Mouse (Mus musculus) lung, embryonic 15.5 days (tissue): Measurements from ENCODE around the gene Ppp2r2c. TPM values are rescaled to one million over a fixed set of nuclear protein-coding genes. Genes with fewer than 3 reads are reported as not detected.

Experiments
- ATAC-seq: fragments of 200-750 bp; cut with Nextera tagmentation; 2 replicates; pipeline ENCODE4 v1.8.0; 2017; ENCODE audit warnings: moderate number of reproducible peaks, borderline replicate concordance; ENCODE audit not compliant: low FRiP score, low TSS enrichment; ENCODE audit errors: extremely low read depth
- H3K27ac ChIP-seq: fragments of 300-500 bp; sonication (generic); 2 replicates; pipeline ENCODE4 v1.5.1; 2015; ENCODE audit warnings: moderate library complexity, mild to moderate bottlenecking, inconsistent platforms
- H3K27me3 ChIP-seq: fragments of 300-500 bp; sonication (generic); 2 replicates; pipeline ENCODE4 v1.6.1; 2015; ENCODE audit warnings: inconsistent platforms
- H3K36me3 ChIP-seq: fragments of 300-500 bp; sonication (generic); 2 replicates; pipeline ENCODE4 v1.6.1; 2015; ENCODE audit warnings: inconsistent platforms
- H3K4me1 ChIP-seq: fragments of 300-500 bp; sonication (generic); 2 replicates; pipeline ENCODE4 v1.6.1; 2015; ENCODE audit warnings: inconsistent platforms
- H3K4me2 ChIP-seq: fragments of 300-500 bp; sonication (generic); 2 replicates; pipeline ENCODE4 v1.6.1; 2015; ENCODE audit warnings: inconsistent platforms, mild to moderate bottlenecking, moderate library complexity
- H3K4me3 ChIP-seq: fragments of 300-500 bp; sonication (generic); 2 replicates; pipeline ENCODE4 v1.5.1; 2015; ENCODE audit warnings: mild to moderate bottlenecking, inconsistent platforms
- H3K9ac ChIP-seq: fragments of 300-500 bp; sonication (generic); 2 replicates; pipeline ENCODE4 v1.6.1; 2015; ENCODE audit warnings: inconsistent platforms
- H3K9me3 ChIP-seq: fragments of 300-500 bp; sonication (generic); 2 replicates; pipeline ENCODE4 v1.6.1; 2016; ENCODE audit warnings: inconsistent platforms
- WGBS: fragments of 180-500 bp; shearing (Covaris S2); methylation state at CpG from one replicate; pipeline ENCODE4 v1.1.7; 2015; 5-methylcytosine and 5-hydroxymethylcytosine counted together
- polyA plus RNA-seq: library from polyadenylated mRNA; unstranded; fragments of >200 nt; fragmentation: Nextera tagmentation; extraction: Ambion mirVana; gene quantifications from 2 replicates; pipeline ENCODE4 v1.2.1, GENCODE M21; 2015

Ppp2r2c gene
- polyA plus RNA-seq, 1 experiment from 2014 or later, result 0.26 TPM

GRCm38 (mm10) chr5:36875956-36876355, 7.6 kb downstream of the Ppp2r2c start:
- 71% methylated on average over 4 of the region's 4 CpGs for WGBS
- no peaks in the 10 kb centered on the region for H3K36me3 ChIP-seq
- no peak overlapping the region for H3K27ac ChIP-seq
- H3K4me2 ChIP-seq, result no peak overlapping the region
- H3K4me3 ChIP-seq, result no peak overlapping the region
- H3K9ac ChIP-seq, result no peak overlapping the region
- H3K27me3 ChIP-seq, result peaks cover 30% of the 10 kb centered on the region
- H3K4me1 ChIP-seq, result no peaks in the 10 kb centered on the region
- H3K9me3 ChIP-seq, result no peaks in the 10 kb centered on the region
- ATAC-seq, result no peak

- no peak for ATAC-seq
- no peak overlapping the region for H3K9ac ChIP-seq
- no peaks in the 10 kb centered on the region for H3K9me3 ChIP-seq
- H3K4me1 ChIP-seq, result no peaks in the 10 kb centered on the region
- H3K27ac ChIP-seq, result no peak overlapping the region
- H3K36me3 ChIP-seq, result no peaks in the 10 kb centered on the region
- WGBS, result 54% methylated on average over 7 of the region's 7 CpGs
- no peak overlapping the region for H3K4me2 ChIP-seq
- peaks cover 21% of the 10 kb centered on the region for H3K27me3 ChIP-seq
- no peak overlapping the region for H3K4me3 ChIP-seq
Observed at GRCm38 (mm10) chr5:36876777-36877396, 8.6 kb downstream of the Ppp2r2c start.

GRCm38 (mm10) chr5:36877641-36878040, 9.3 kb downstream of the Ppp2r2c start:
- no peak overlapping the region for H3K4me3 ChIP-seq
- H3K36me3 ChIP-seq, result no peaks in the 10 kb centered on the region
- H3K27ac ChIP-seq, result no peak overlapping the region
- no peaks in the 10 kb centered on the region for H3K9me3 ChIP-seq
- 61% methylated on average over 2 of the region's 2 CpGs for WGBS
- ATAC-seq, result no peak; the same call in 1 of the 2 replicates
- no peak overlapping the region for H3K4me2 ChIP-seq
- no peaks in the 10 kb centered on the region for H3K4me1 ChIP-seq
- no peak overlapping the region for H3K9ac ChIP-seq
- H3K27me3 ChIP-seq, result peaks cover 14% of the 10 kb centered on the region; the same call in 1 of the 2 replicates

- Histone ChIP-seq H3K4me3 (no peak overlapping the region), H3K9me3 (no peaks in the 10 kb centered on the region), H3K27me3 (peaks cover 10% of the 10 kb centered on the region; the same call in 1 of the 2 replicates), H3K36me3 (no peaks in the 10 kb centered on the region), H3K27ac (no peak overlapping the region), H3K4me1 (no peaks in the 10 kb centered on the region), H3K4me2 (no peak overlapping the region), H3K9ac (no peak overlapping the region)
- no peak for ATAC-seq
- WGBS, result 83% methylated on average over 4 of the region's 4 CpGs
Observed at GRCm38 (mm10) chr5:36878801-36879200, 10.5 kb downstream of the Ppp2r2c start.

- no peak overlapping the region for H3K4me2 ChIP-seq
- no peak overlapping the region for H3K9ac ChIP-seq
- H3K4me1 ChIP-seq, result no peaks in the 10 kb centered on the region
- no peak for ATAC-seq
- H3K36me3 ChIP-seq, result no peaks in the 10 kb centered on the region
- WGBS, result 70% methylated on average over 5 of the region's 5 CpGs
- no peak overlapping the region for H3K4me3 ChIP-seq
- H3K27me3 ChIP-seq, result no peaks in the 10 kb centered on the region
- no peaks in the 10 kb centered on the region for H3K9me3 ChIP-seq
- no peak overlapping the region for H3K27ac ChIP-seq
Observed at GRCm38 (mm10) chr5:36880622-36881021, 12.3 kb downstream of the Ppp2r2c start.

- H3K9ac ChIP-seq, result no peak overlapping the region
- H3K4me3 ChIP-seq, result no peak overlapping the region
- no peaks in the 10 kb centered on the region for H3K9me3 ChIP-seq
- ATAC-seq, result no peak
- H3K27ac ChIP-seq, result no peak overlapping the region
- H3K27me3 ChIP-seq, result no peaks in the 10 kb centered on the region
- 69% methylated on average over 12 of the region's 12 CpGs for WGBS
- no peaks in the 10 kb centered on the region for H3K4me1 ChIP-seq
- no peaks in the 10 kb centered on the region for H3K36me3 ChIP-seq
- H3K4me2 ChIP-seq, result no peak overlapping the region
Observed at GRCm38 (mm10) chr5:36883516-36883915, 15.2 kb downstream of the Ppp2r2c start.

- no peak for ATAC-seq
- H3K9me3 ChIP-seq, result no peaks in the 10 kb centered on the region
- no peak overlapping the region for H3K9ac ChIP-seq
- WGBS, result 41% methylated on average over 1 of the region's 1 CpGs
- H3K27ac ChIP-seq, result no peak overlapping the region
- no peak overlapping the region for H3K4me2 ChIP-seq
- H3K4me3 ChIP-seq, result no peak overlapping the region
- no peaks in the 10 kb centered on the region for H3K4me1 ChIP-seq
- H3K27me3 ChIP-seq, result no peaks in the 10 kb centered on the region
- no peaks in the 10 kb centered on the region for H3K36me3 ChIP-seq
Observed at GRCm38 (mm10) chr5:36885067-36885466, 16.8 kb downstream of the Ppp2r2c start.

- Histone ChIP-seq H3K4me3 (no peak overlapping the region), H3K4me2 (no peak overlapping the region), H3K4me1 (no peaks in the 10 kb centered on the region), H3K27me3 (no peaks in the 10 kb centered on the region), H3K36me3 (no peaks in the 10 kb centered on the region), H3K9ac (no peak overlapping the region), H3K27ac (no peak overlapping the region), H3K9me3 (no peaks in the 10 kb centered on the region)
- WGBS, result 70% methylated on average over 5 of the region's 5 CpGs
- ATAC-seq, result no peak
Observed at GRCm38 (mm10) chr5:36885595-36885994, 17.3 kb downstream of the Ppp2r2c start.

GRCm38 (mm10) chr5:36886298-36886697, 18.0 kb downstream of the Ppp2r2c start:
- ATAC-seq, result no peak
- Histone ChIP-seq H3K4me2 (no peak overlapping the region), H3K9ac (no peak overlapping the region), H3K27ac (no peak overlapping the region), H3K36me3 (no peaks in the 10 kb centered on the region), H3K4me1 (no peaks in the 10 kb centered on the region), H3K27me3 (no peaks in the 10 kb centered on the region), H3K9me3 (no peaks in the 10 kb centered on the region), H3K4me3 (no peak overlapping the region)
- 48% methylated on average over 2 of the region's 2 CpGs for WGBS

- Histone ChIP-seq H3K4me1 (no peaks in the 10 kb centered on the region), H3K36me3 (no peaks in the 10 kb centered on the region), H3K27ac (no peak overlapping the region), H3K4me3 (no peak overlapping the region), H3K9ac (no peak overlapping the region), H3K4me2 (no peak overlapping the region), H3K27me3 (no peaks in the 10 kb centered on the region), H3K9me3 (no peaks in the 10 kb centered on the region)
- WGBS, result 67% methylated on average over 7 of the region's 7 CpGs
- ATAC-seq, result no peak
Observed at GRCm38 (mm10) chr5:36886852-36887283, 18.6 kb downstream of the Ppp2r2c start.

- no peak overlapping the region for H3K9ac ChIP-seq
- H3K36me3 ChIP-seq, result no peaks in the 10 kb centered on the region
- no peak overlapping the region for H3K27ac ChIP-seq
- H3K4me1 ChIP-seq, result no peaks in the 10 kb centered on the region
- H3K9me3 ChIP-seq, result no peaks in the 10 kb centered on the region
- ATAC-seq, result no peak
- no peak overlapping the region for H3K4me3 ChIP-seq
- WGBS, result 29% methylated on average over 9 of the region's 9 CpGs
- H3K27me3 ChIP-seq, result no peaks in the 10 kb centered on the region
- no peak overlapping the region for H3K4me2 ChIP-seq
Observed at GRCm38 (mm10) chr5:36887299-36887988, 19.1 kb downstream of the Ppp2r2c start.

- Histone ChIP-seq H3K4me1 (no peaks in the 10 kb centered on the region), H3K36me3 (no peaks in the 10 kb centered on the region), H3K4me3 (no peak overlapping the region), H3K9me3 (no peaks in the 10 kb centered on the region), H3K9ac (no peak overlapping the region), H3K27me3 (no peaks in the 10 kb centered on the region), H3K27ac (no peak overlapping the region), H3K4me2 (no peak overlapping the region)
- no peak for ATAC-seq
- WGBS, result 73% methylated on average over 8 of the region's 8 CpGs
Observed at GRCm38 (mm10) chr5:36888501-36888900, 20.2 kb downstream of the Ppp2r2c start.
